Mouse (Mus musculus) heart, adult 18-20 months (tissue): ENCODE results near the gene Slc37a1. TPM values are rescaled to one million over a fixed set of nuclear protein-coding genes. Genes with fewer than 3 reads are reported as not detected.
"Not testable (repeated sequence)": the region's sequence is repeated elsewhere in the genome, so short reads cannot be mapped to it uniquely, and the experiment has no call there.

Experiments
- DNase-seq, 2 experiments: peaks; one replicate each; pipeline ENCODE4 v3.0.0; 2021 to 2022; ENCODE audit warnings: mixed read lengths in 1 of 2
- total RNA-seq, 2 experiments: library from RNA; stranded (reverse); gene quantifications; 2 replicates each; pipeline ENCODE4 v1.2.3; 2021

Slc37a1 gene
- total RNA-seq, 2 experiments from 2014 or later: 7.5 to 10.3 TPM

GRCm38 (mm10) chr17:31349388-31349787 lies 62.8 kb downstream of the Slc37a1 start:
- no peak for DNase-seq

GRCm38 (mm10) chr17:31351984-31352383 lies 65.4 kb downstream of the Slc37a1 start:
- DNase-seq: no peak

- no peak for DNase-seq
Observed at GRCm38 (mm10) chr17:31353255-31353654, 66.7 kb downstream of the Slc37a1 start.

- DNase-seq: not testable (repeated sequence)
Observed at GRCm38 (mm10) chr17:31354684-31355083, 68.1 kb downstream of the Slc37a1 start.

- no peak for DNase-seq
Observed at GRCm38 (mm10) chr17:31355792-31356502, 69.4 kb downstream of the Slc37a1 start.

- DNase-seq: peak in 1 of 2 experiments; percentile 53
Observed at GRCm38 (mm10) chr17:31360582-31360981, 74.0 kb downstream of the Slc37a1 start.

GRCm38 (mm10) chr17:31365586-31366166 lies 79.1 kb downstream of the Slc37a1 start:
- DNase-seq: no peak

- no peak for DNase-seq
Observed at GRCm38 (mm10) chr17:31370221-31370620, 83.6 kb downstream of the Slc37a1 start.

GRCm38 (mm10) chr17:31370931-31371330 lies 84.3 kb downstream of the Slc37a1 start:
- DNase-seq: no peak

GRCm38 (mm10) chr17:31377961-31378360 lies 91.4 kb downstream of the Slc37a1 start:
- peak; percentile 62 to 83 for DNase-seq

- peak; percentile 16 to 49 for DNase-seq
Observed at GRCm38 (mm10) chr17:31378361-31378761, 91.8 kb downstream of the Slc37a1 start.

GRCm38 (mm10) chr17:31379086-31379485 lies 92.5 kb downstream of the Slc37a1 start:
- DNase-seq: no peak

GRCm38 (mm10) chr17:31379863-31380262 lies 93.3 kb downstream of the Slc37a1 start:
- DNase-seq: no peak

- DNase-seq: no peak
Observed at GRCm38 (mm10) chr17:31383320-31383719, 96.7 kb downstream of the Slc37a1 start.

GRCm38 (mm10) chr17:31384968-31385627 lies 98.5 kb downstream of the Slc37a1 start:
- DNase-seq: peak; percentile 78 to 89

- peak; percentile 68 to 69 for DNase-seq
Observed at GRCm38 (mm10) chr17:31385671-31386665, 99.4 kb downstream of the Slc37a1 start, which contains the start of gene Pde9a. Gene Pde9a, plus strand, starts transcription at chr17:31386210.

GRCm38 (mm10) chr17:31386766-31387275 lies 100.2 kb downstream of the Slc37a1 start:
- peak in 1 of 2 experiments; percentile 9 for DNase-seq

- DNase-seq: no peak
Observed at GRCm38 (mm10) chr17:31389432-31390050, 102.9 kb downstream of the Slc37a1 start.

- DNase-seq: peak in 1 of 2 experiments; percentile 7
Observed at GRCm38 (mm10) chr17:31391462-31391861, 104.9 kb downstream of the Slc37a1 start.

- DNase-seq: no peak
Observed at GRCm38 (mm10) chr17:31392041-31392440, 105.4 kb downstream of the Slc37a1 start.

GRCm38 (mm10) chr17:31393811-31394210 lies 107.2 kb downstream of the Slc37a1 start:
- DNase-seq: no peak
